Mouse (Mus musculus) forebrain, embryonic 16.5 days (tissue): Measurements from ENCODE around the gene Skap1. TPM values are rescaled to one million over a fixed set of nuclear protein-coding genes. Genes with fewer than 3 reads are reported as not detected.
A peak's percentile ranks its signal among the peaks of the same experiment; 100 is the strongest.

Experiments used
- ATAC-seq: fragments of 200-750 bp; cut with Nextera tagmentation; 2 replicates; pipeline ENCODE4 v1.8.0; 2017; ENCODE audit warnings: mild to moderate bottlenecking, moderate library complexity
- H3K27ac ChIP-seq: fragments of 300-500 bp; sonication (generic); 2 replicates; pipeline ENCODE4 v1.5.1; 2014; ENCODE audit warnings: low read length, control low read depth
- H3K27me3 ChIP-seq: fragments of 300-500 bp; sonication (generic); replicated peaks from 2 replicates; pipeline ENCODE4 v1.6.1; 2014; ENCODE audit warnings: low read length; ENCODE audit not compliant: control insufficient read depth, insufficient read depth
- H3K36me3 ChIP-seq: fragments of 300-500 bp; sonication (generic); 2 replicates; pipeline ENCODE4 v1.6.1; 2014; ENCODE audit not compliant: control insufficient read depth, insufficient read depth
- H3K4me1 ChIP-seq: fragments of 300-500 bp; sonication (generic); replicated peaks from 2 replicates; pipeline ENCODE4 v1.6.1; 2014; ENCODE audit warnings: low read length; ENCODE audit not compliant: control insufficient read depth, insufficient read depth
- H3K4me2 ChIP-seq: fragments of 300-500 bp; sonication (generic); 2 replicates; pipeline ENCODE4 v1.6.1; 2014; ENCODE audit warnings: mild to moderate bottlenecking, low read length, control low read depth
- H3K4me3 ChIP-seq: fragments of 300-500 bp; sonication (generic); replicated peaks from 2 replicates; pipeline ENCODE4 v1.5.1; 2014; ENCODE audit warnings: mild to moderate bottlenecking, low read length, control low read depth
- H3K9ac ChIP-seq: fragments of 300-500 bp; sonication (generic); replicated peaks from 2 replicates; pipeline ENCODE4 v1.6.1; 2014; ENCODE audit warnings: low read depth, low read length, control low read depth
- H3K9me3 ChIP-seq: fragments of 300-500 bp; sonication (generic); 2 replicates; pipeline ENCODE4 v1.6.1; 2016; ENCODE audit warnings: low read length; ENCODE audit not compliant: control insufficient read depth
- WGBS: fragments of 180-500 bp; shearing (Covaris S2); extraction: QIAGEN DNeasy Blood & Tissue Kit; methylation state at CpG from one replicate; pipeline ENCODE4 v1.1.7; 2014; 5-methylcytosine and 5-hydroxymethylcytosine counted together
- polyA plus RNA-seq: library from polyadenylated mRNA; unstranded; fragments of >200 nt; fragmentation: Nextera tagmentation; extraction: Ambion mirVana; gene quantifications from 2 replicates; pipeline ENCODE4 v1.2.1, GENCODE M21; 2015

Gene Skap1
- polyA plus RNA-seq, 1 experiment from 2014 or later: 3.4 TPM

DNA sequence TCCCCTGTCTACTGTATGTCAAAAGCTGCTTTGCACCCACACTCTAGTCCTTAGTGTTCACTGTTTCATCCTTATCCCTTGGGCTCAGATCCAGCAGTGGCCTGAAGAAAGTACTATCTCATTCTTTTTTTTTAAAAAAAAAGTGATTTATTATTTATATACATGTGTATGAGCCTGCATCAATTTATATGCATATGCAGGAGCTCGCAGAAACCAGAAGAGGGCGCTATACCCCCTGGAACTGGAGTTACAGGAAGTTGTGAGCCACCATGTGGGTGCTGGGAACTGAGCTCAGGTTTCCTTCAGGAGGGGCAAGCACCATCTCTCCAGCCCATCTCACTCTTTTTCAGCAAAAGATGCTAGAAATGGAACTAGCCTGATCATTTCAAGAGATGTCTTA, 70.1 kb downstream of the Skap1 start:
- H3K4me3 ChIP-seq: no peak overlapping the region
- WGBS: 72% methylated on average over 2 of the region's 2 CpGs
- H3K4me1 ChIP-seq: no peaks in the 10 kb centered on the region
- no peak overlapping the region for H3K4me2 ChIP-seq
- no peak overlapping the region for H3K9ac ChIP-seq
- no peaks in the 10 kb centered on the region for H3K36me3 ChIP-seq
- no peaks in the 10 kb centered on the region for H3K9me3 ChIP-seq
- no peak overlapping the region for H3K27ac ChIP-seq
- no peak for ATAC-seq
- peaks cover 9% of the 10 kb centered on the region for H3K27me3 ChIP-seq

DNA sequence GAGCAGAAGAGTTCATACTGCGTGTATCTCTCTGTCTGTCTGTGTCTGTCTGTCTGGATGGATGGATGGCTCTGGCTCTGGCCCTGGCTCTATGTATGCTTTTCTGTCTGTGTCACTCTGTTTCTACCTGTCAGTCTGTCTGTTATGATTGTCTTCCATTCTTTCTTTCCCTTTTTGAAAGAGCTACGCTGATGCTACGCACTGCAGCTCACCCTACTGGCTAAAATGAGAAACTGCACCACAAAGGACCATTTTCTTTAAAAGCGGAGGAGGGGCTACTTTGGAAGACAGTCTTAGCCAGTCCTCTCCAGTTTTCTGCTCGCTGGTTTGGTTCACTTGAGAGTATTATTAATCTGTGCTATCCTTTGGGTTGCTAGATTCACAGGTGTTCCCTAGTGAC, 71.8 kb downstream of the Skap1 start:
- no peaks in the 10 kb centered on the region for H3K9me3 ChIP-seq
- H3K36me3 ChIP-seq: no peaks in the 10 kb centered on the region
- H3K4me3 ChIP-seq: no peak overlapping the region
- no peak overlapping the region for H3K4me2 ChIP-seq
- H3K27me3 ChIP-seq: peaks cover 9% of the 10 kb centered on the region
- no peak overlapping the region for H3K9ac ChIP-seq
- H3K4me1 ChIP-seq: no peaks in the 10 kb centered on the region
- H3K27ac ChIP-seq: no peak overlapping the region
- 18% methylated on average over 5 of the region's 5 CpGs for WGBS
- ATAC-seq: no peak

GRCm38 (mm10) chr11:96542003-96542402, 77.6 kb downstream of the Skap1 start:
- Histone ChIP-seq H3K4me2 (no peak overlapping the region), H3K36me3 (no peaks in the 10 kb centered on the region), H3K4me3 (no peak overlapping the region), H3K9ac (no peak overlapping the region), H3K27ac (no peak overlapping the region), H3K27me3 (peaks cover 9% of the 10 kb centered on the region; the same call in 1 of the 2 replicates), H3K4me1 (no peaks in the 10 kb centered on the region), H3K9me3 (no peaks in the 10 kb centered on the region)
- ATAC-seq: no peak
- 76% methylated on average over 7 of the region's 7 CpGs for WGBS

DNA sequence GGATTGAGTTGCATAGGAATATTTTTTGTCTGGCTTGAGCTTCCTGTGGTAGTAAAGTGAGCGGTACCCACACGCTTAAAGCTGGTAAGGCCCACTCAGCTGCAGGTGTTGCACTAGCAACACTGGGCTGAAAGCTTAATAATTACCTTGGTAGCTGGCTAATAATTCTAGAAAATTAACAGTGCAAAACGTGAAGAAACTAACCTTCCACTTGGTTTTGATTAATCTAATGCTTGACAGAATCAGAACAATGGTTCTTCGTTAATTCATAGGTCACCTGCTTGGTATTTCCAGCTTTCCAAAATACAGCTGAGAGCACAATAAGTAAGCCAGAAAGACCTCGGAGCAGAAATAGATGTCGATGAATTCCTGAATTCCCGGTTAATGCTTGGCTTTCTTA, 78.2 kb downstream of the Skap1 start:
- no peak overlapping the region for H3K9ac ChIP-seq
- no peaks in the 10 kb centered on the region for H3K4me1 ChIP-seq
- no peak overlapping the region for H3K4me2 ChIP-seq
- H3K4me3 ChIP-seq: no peak overlapping the region
- no peaks in the 10 kb centered on the region for H3K36me3 ChIP-seq
- ATAC-seq: no peak
- no peak overlapping the region for H3K27ac ChIP-seq
- H3K9me3 ChIP-seq: no peaks in the 10 kb centered on the region
- WGBS: 49% methylated on average over 7 of the region's 7 CpGs
- H3K27me3 ChIP-seq: peaks cover 9% of the 10 kb centered on the region; the same call in 1 of the 2 replicates

DNA sequence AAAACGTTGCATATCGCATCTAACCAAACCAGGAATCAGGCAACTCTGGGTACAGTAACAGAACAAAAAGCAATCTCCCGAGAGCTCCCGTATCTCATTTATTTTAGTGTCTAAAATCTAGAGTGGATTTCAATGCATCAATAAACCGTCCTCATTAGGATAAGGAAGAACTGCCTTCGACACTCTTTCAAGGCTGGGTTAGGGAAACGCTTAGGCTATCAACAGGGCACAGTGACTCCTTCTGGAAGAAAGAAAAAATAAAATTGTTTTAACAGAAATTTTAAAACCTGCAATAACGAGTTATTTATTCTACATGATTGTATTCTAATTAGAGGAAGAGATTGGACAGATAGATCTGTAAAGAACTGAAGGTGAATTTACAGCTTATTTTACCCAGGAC, 82.0 kb downstream of the Skap1 start:
- H3K9me3 ChIP-seq: no peaks in the 10 kb centered on the region
- H3K27ac ChIP-seq: no peak overlapping the region
- WGBS: 61% methylated on average over 8 of the region's 8 CpGs

GRCm38 (mm10) chr11:96550960-96551703, 86.7 kb downstream of the Skap1 start:
- no peak overlapping the region for H3K4me3 ChIP-seq
- H3K4me2 ChIP-seq: no peak overlapping the region
- H3K27me3 ChIP-seq: peaks cover 8% of the 10 kb centered on the region
- H3K36me3 ChIP-seq: no peaks in the 10 kb centered on the region
- no peak for ATAC-seq
- H3K4me1 ChIP-seq: peaks cover 3% of the 10 kb centered on the region; the same call in 1 of the 2 replicates
- WGBS: 82% methylated on average over 9 of the region's 9 CpGs
- no peak overlapping the region for H3K27ac ChIP-seq
- H3K9ac ChIP-seq: no peak overlapping the region
- H3K9me3 ChIP-seq: no peaks in the 10 kb centered on the region

More for the DNA sequence above, 82.0 kb downstream of the Skap1 start:
- Histone ChIP-seq H3K4me3 (no peak overlapping the region), H3K27me3 (no peaks in the 10 kb centered on the region), H3K4me2 (no peak overlapping the region), H3K36me3 (no peaks in the 10 kb centered on the region), H3K9ac (no peak overlapping the region), H3K4me1 (no peaks in the 10 kb centered on the region)
- ATAC-seq: no peak

- Histone ChIP-seq H3K4me3 (no peak overlapping the region), H3K9ac (no peak overlapping the region), H3K4me1 (peaks cover 3% of the 10 kb centered on the region; the same call in 1 of the 2 replicates), H3K36me3 (no peaks in the 10 kb centered on the region), H3K27me3 (peaks cover 8% of the 10 kb centered on the region), H3K9me3 (no peaks in the 10 kb centered on the region), H3K4me2 (peak overlapping the region; percentile 35), H3K27ac (no peak overlapping the region)
- no peak for ATAC-seq
- WGBS: 18% methylated on average over 15 of the region's 15 CpGs
Observed at GRCm38 (mm10) chr11:96553091-96553490, 88.7 kb downstream of the Skap1 start.

GRCm38 (mm10) chr11:96560229-96560628, 95.8 kb downstream of the Skap1 start:
- Histone ChIP-seq H3K4me3 (no peak overlapping the region), H3K4me1 (no peaks in the 10 kb centered on the region), H3K9me3 (no peaks in the 10 kb centered on the region), H3K27ac (no peak overlapping the region), H3K27me3 (no peaks in the 10 kb centered on the region; the same call in 1 of the 2 replicates), H3K9ac (no peak overlapping the region), H3K36me3 (no peaks in the 10 kb centered on the region), H3K4me2 (no peak overlapping the region)
- WGBS: 84% methylated on average over 5 of the region's 5 CpGs
- no peak for ATAC-seq

- no peak overlapping the region for H3K27ac ChIP-seq
- no peak for ATAC-seq
- H3K9me3 ChIP-seq: no peaks in the 10 kb centered on the region
- no peak overlapping the region for H3K4me2 ChIP-seq
- no peak overlapping the region for H3K9ac ChIP-seq
- H3K4me1 ChIP-seq: no peaks in the 10 kb centered on the region
- 59% methylated on average over 1 of the region's 1 CpGs for WGBS
- 0 out of 2 replicates have a peak, but pooled peaks cover 2% of the 10 kb centered on the region for H3K27me3 ChIP-seq
- no peaks in the 10 kb centered on the region for H3K36me3 ChIP-seq
- H3K4me3 ChIP-seq: no peak overlapping the region
Observed at GRCm38 (mm10) chr11:96564088-96564487, 99.7 kb downstream of the Skap1 start.
